Mouse (Mus musculus): ENCODE data around the gene Ppp1r18. TPM values are rescaled to one million over a fixed set of nuclear protein-coding genes. Genes with fewer than 3 reads are reported as not detected.
"Not testable (repeated sequence)": the region's sequence is repeated elsewhere in the genome, so short reads cannot be mapped to it uniquely, and the experiment has no call there.

Gene Ppp1r18
- polyA plus RNA-seq, 1 experiment from 2014 or later = 27.7 TPM

GRCm38 (mm10) chr17:35838570-35838969 is 26.8 kb upstream of the Ppp1r18 start:
- peak overlapping the region; percentile 51 for H3K9ac ChIP-seq (replicated peaks)
- peak overlapping the region; percentile 89 for H3K4me3 ChIP-seq
- H3K4me1 ChIP-seq = peaks cover 45% of the 10 kb centered on the region
- no peaks in the 10 kb centered on the region for H3K27me3 ChIP-seq
- H3K27ac ChIP-seq (replicated peaks) = peak overlapping the region; percentile 99
- ATAC-seq (ENCODE audit: low FRiP score, low read depth) = no peak
- peaks cover 33% of the 10 kb centered on the region for H3K36me3 ChIP-seq
- peak overlapping the region; percentile 55 for H3K4me2 ChIP-seq (replicated peaks)
- no peaks in the 10 kb centered on the region for H3K9me3 ChIP-seq
- 2% methylated on average over 5 of the region's 5 CpGs for WGBS

GRCm38 (mm10) chr17:35839002-35839401 is 26.4 kb upstream of the Ppp1r18 start:
- H3K36me3 ChIP-seq = peaks cover 28% of the 10 kb centered on the region
- 58% methylated on average over 3 of the region's 3 CpGs for WGBS
- H3K27ac ChIP-seq (replicated peaks) = peak overlapping the region; percentile 99
- peaks cover 41% of the 10 kb centered on the region for H3K4me1 ChIP-seq
- H3K4me3 ChIP-seq = peak overlapping the region; percentile 89
- peak overlapping the region; percentile 51 for H3K9ac ChIP-seq (replicated peaks)
- H3K4me2 ChIP-seq (replicated peaks) = peak overlapping the region; percentile 55
- H3K9me3 ChIP-seq; ATAC-seq (ENCODE audit: low FRiP score, low read depth); H3K27me3 ChIP-seq: not testable (repeated sequence)

DNA sequence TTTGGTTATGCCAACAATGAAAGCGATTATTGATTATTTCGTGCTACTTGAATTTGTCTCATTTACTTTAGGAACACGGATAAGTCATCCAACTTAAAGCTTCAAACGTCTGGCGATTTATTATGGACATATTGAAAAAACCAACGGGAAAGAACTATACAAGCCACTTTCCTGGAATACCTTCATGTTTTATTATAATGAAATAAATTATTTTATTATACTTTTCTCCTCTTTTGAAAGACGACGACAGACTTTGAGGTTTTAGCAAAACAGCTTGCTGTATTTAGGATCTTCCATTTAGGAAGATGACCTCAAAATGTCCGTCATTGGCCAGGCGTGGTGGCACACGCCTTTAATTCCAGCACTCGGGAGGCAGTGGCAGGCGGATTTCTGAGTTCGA is 24.8 kb upstream of the Ppp1r18 start:
- Histone ChIP-seq H3K4me3 (peak overlapping the region; percentile 55), H3K4me1 (peaks cover 26% of the 10 kb centered on the region), H3K36me3 (peaks cover 22% of the 10 kb centered on the region), H3K27ac (replicated peaks) (0 out of 2 replicates have a peak overlapping the region, but pooled peaks have one; percentile 63), H3K9ac (replicated peaks) (no peak overlapping the region), H3K27me3 (no peaks in the 10 kb centered on the region), H3K9me3 (no peaks in the 10 kb centered on the region), H3K4me2 (replicated peaks) (peak overlapping the region; percentile 40)
- 57% methylated on average over 14 of the region's 14 CpGs for WGBS
- no peak for ATAC-seq (ENCODE audit: low FRiP score, low read depth)

DNA sequence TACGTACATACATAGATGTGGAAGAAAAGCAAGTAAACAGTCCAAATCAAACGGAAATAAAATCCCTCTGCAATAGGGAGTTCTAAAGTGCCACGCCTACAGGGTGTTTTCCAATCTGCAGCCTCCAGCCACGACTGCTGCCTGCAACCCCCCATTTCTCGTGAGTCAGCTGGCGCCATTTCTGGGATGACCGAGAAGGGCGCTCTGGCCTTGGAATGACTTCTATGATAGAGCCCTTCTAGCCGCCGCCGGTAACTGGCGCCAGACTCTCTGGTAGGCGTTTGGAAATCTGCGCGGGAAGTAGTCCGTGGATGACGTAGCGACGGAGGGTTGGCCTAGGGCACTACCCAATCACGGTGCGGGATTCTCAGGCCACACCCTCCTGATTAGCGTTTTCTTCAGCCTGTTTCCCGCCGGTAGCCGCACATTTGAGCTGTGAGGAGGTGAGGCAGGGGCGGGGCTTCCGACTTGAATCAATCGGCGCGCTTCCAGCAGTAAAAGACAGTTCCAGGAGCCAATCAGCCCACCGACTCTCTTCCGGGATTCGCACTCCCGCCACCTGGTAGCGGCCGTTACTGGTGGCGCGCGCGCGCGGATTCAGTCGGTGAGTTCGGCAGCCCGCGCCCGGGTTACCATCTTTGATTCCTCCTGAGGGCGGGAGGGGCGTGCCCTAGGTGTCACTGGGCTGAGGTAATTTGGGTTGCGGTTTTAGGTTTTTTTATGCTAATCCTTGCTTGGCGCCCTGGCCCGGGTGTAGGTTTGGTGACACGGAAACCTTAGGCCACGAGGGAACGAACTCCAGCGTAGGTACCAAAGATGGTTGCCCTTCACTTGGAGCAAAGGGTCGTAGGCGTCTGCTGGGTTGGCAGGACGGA is 24.1 kb upstream of the Ppp1r18 start, which contains the start of gene Mdc1:
Gene Mdc1 (plus strand): TSS at position 440 of the 875 bp plus-strand sequence.
- peak within 1 kb of the TSS; percentile 68 for H3K27ac ChIP-seq (replicated peaks)
- no peaks in the 10 kb centered on the region for H3K9me3 ChIP-seq
- H3K4me1 ChIP-seq = peaks cover 18% of the 10 kb centered on the region
- ATAC-seq (ENCODE audit: low FRiP score, low read depth) = peak; percentile 89
- peak within 1 kb of the TSS; percentile 69 for H3K9ac ChIP-seq (replicated peaks)
- WGBS = under 1% methylated on average over 59 of the region's 59 CpGs
- H3K36me3 ChIP-seq = peaks cover 22% of the 10 kb centered on the region
- no peaks in the 10 kb centered on the region for H3K27me3 ChIP-seq
- peak within 1 kb of the TSS; percentile 69 for H3K4me2 ChIP-seq (replicated peaks)
- peak within 1 kb of the TSS; percentile 55 for H3K4me3 ChIP-seq

- 22% methylated on average over 11 of the region's 11 CpGs for WGBS
- Histone ChIP-seq H3K4me3 (peak overlapping the region; percentile 55), H3K9me3 (no peaks in the 10 kb centered on the region), H3K27me3 (no peaks in the 10 kb centered on the region), H3K27ac (replicated peaks) (peak overlapping the region; percentile 68), H3K4me1 (peaks cover 17% of the 10 kb centered on the region), H3K36me3 (peaks cover 23% of the 10 kb centered on the region), H3K9ac (replicated peaks) (peak overlapping the region; percentile 69), H3K4me2 (replicated peaks) (peak overlapping the region; percentile 69)
- no peak for ATAC-seq (ENCODE audit: low FRiP score, low read depth)
Observed at GRCm38 (mm10) chr17:35842006-35842405, 23.4 kb upstream of the Ppp1r18 start.

- Histone ChIP-seq H3K9me3 (no peaks in the 10 kb centered on the region), H3K36me3 (peaks cover 38% of the 10 kb centered on the region), H3K4me1 (peaks cover 17% of the 10 kb centered on the region), H3K27me3 (no peaks in the 10 kb centered on the region), H3K27ac (replicated peaks) (no peak overlapping the region), H3K4me3 (no peak overlapping the region), H3K9ac (replicated peaks) (no peak overlapping the region), H3K4me2 (replicated peaks) (no peak overlapping the region)
- WGBS = 93% methylated on average over 3 of the region's 3 CpGs
- no peak for ATAC-seq (ENCODE audit: low FRiP score, low read depth)
Observed at GRCm38 (mm10) chr17:35843514-35843913, 21.9 kb upstream of the Ppp1r18 start.

DNA sequence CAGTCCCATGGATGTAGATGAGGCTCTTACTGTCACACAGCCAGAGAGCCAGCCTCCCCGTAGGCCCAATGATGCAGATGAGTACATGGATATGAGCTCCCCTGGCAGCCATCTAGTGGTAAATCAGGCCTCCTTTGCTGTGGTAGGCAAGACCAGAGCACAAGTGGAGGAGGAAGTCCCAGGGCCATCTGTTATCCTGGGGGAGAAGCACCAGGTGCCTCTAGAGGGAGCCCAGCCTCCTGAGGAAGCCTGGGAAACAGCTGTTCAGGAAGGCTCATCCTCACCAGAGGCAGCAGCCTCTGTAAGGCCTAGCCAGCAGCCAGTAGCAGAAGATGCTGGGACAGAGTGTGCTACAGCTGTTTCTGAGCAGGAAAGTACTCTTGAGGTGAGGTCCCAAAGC is 17.3 kb upstream of the Ppp1r18 start:
- H3K9ac ChIP-seq (replicated peaks) = 0 out of 2 replicates have a peak overlapping the region, but pooled peaks have one; percentile 11
- H3K4me2 ChIP-seq (replicated peaks) = no peak overlapping the region
- H3K4me3 ChIP-seq = no peak overlapping the region
- no peaks in the 10 kb centered on the region for H3K27me3 ChIP-seq
- no peaks in the 10 kb centered on the region for H3K4me1 ChIP-seq
- H3K27ac ChIP-seq (replicated peaks) = no peak overlapping the region
- H3K9me3 ChIP-seq = no peaks in the 10 kb centered on the region
- WGBS = 72% methylated on average over 1 of the region's 1 CpGs
- ATAC-seq (ENCODE audit: low FRiP score, low read depth) = no peak
- peaks cover 83% of the 10 kb centered on the region for H3K36me3 ChIP-seq

- H3K4me1 ChIP-seq = no peaks in the 10 kb centered on the region
- no peaks in the 10 kb centered on the region for H3K9me3 ChIP-seq
- WGBS = 94% methylated on average over 3 of the region's 3 CpGs
- H3K4me2 ChIP-seq (replicated peaks) = no peak overlapping the region
- H3K4me3 ChIP-seq = no peak overlapping the region
- H3K36me3 ChIP-seq = peaks cover 88% of the 10 kb centered on the region
- no peak overlapping the region for H3K9ac ChIP-seq (replicated peaks)
- H3K27ac ChIP-seq (replicated peaks) = no peak overlapping the region
- ATAC-seq (ENCODE audit: low FRiP score, low read depth) = no peak
- no peaks in the 10 kb centered on the region for H3K27me3 ChIP-seq
Observed at GRCm38 (mm10) chr17:35850974-35851373, 14.4 kb upstream of the Ppp1r18 start.

DNA sequence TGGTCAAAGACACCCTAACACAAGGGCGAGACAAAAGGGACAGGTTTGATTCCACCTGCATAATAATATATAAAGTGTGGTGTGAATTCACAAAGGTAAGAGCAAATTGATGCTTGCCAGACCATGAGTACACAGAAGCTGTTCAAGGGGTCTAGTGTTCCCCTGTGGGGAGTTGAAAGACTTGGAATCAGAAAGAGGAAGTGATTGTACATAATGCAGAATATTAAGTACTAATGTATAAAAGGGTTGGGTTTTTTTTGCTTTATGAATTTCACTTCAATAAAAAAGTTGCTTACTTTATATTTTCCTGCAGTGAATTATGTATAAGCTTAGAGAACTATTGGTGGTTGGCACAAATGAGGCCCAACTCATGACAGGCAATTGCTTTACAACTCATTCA is 6.0 kb upstream of the Ppp1r18 start:
- no peak overlapping the region for H3K4me3 ChIP-seq
- H3K36me3 ChIP-seq = peaks cover 29% of the 10 kb centered on the region
- H3K4me2 ChIP-seq (replicated peaks) = no peak overlapping the region
- no peak for ATAC-seq (ENCODE audit: low FRiP score, low read depth)
- H3K4me1 ChIP-seq = peaks cover 8% of the 10 kb centered on the region
- H3K9ac ChIP-seq (replicated peaks) = no peak overlapping the region
- H3K9me3 ChIP-seq = no peaks in the 10 kb centered on the region
- H3K27ac ChIP-seq (replicated peaks) = no peak overlapping the region
- H3K27me3 ChIP-seq = no peaks in the 10 kb centered on the region
- WGBS = 94% methylated on average over 1 of the region's 1 CpGs

- Histone ChIP-seq H3K27ac (replicated peaks) (no peak overlapping the region), H3K36me3 (peaks cover 25% of the 10 kb centered on the region), H3K4me2 (replicated peaks) (no peak overlapping the region), H3K9me3 (no peaks in the 10 kb centered on the region), H3K27me3 (no peaks in the 10 kb centered on the region), H3K4me3 (no peak overlapping the region), H3K9ac (replicated peaks) (no peak overlapping the region), H3K4me1 (peaks cover 13% of the 10 kb centered on the region)
- no peak for ATAC-seq (ENCODE audit: low FRiP score, low read depth)
- 72% methylated on average over 2 of the region's 2 CpGs for WGBS
Observed at GRCm38 (mm10) chr17:35859835-35860234, 5.6 kb upstream of the Ppp1r18 start.

DNA sequence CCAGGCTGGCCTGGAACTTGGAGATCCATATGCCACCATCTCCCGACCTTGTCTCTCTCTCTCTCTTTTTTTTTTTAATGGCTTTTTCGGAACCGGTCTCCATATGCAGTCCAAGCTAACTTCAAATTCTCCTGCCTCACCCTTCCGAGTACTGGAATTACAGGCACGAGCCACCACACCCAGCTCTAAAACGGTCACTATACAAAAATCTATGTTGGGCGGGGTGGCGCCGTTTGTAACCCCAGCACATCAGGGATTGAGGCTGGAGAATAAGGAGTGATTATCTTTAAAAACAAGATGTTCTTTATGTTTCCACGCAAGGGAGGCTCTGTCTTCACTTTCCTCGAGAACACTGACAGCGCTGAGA is 4.6 kb upstream of the Ppp1r18 start:
- Histone ChIP-seq H3K36me3 (peaks cover 23% of the 10 kb centered on the region), H3K4me2 (replicated peaks) (peak overlapping the region; percentile 66), H3K9ac (replicated peaks) (peak overlapping the region; percentile 72), H3K4me3 (peak overlapping the region; percentile 66), H3K4me1 (peaks cover 17% of the 10 kb centered on the region), H3K27ac (replicated peaks) (peak overlapping the region; percentile 95), H3K27me3 (no peaks in the 10 kb centered on the region), H3K9me3 (no peaks in the 10 kb centered on the region)
- WGBS = 4% methylated on average over 12 of the region's 12 CpGs
- 0 out of 2 replicates have a peak, but pooled peaks have one; percentile 0 for ATAC-seq (ENCODE audit: low FRiP score, low read depth)

DNA sequence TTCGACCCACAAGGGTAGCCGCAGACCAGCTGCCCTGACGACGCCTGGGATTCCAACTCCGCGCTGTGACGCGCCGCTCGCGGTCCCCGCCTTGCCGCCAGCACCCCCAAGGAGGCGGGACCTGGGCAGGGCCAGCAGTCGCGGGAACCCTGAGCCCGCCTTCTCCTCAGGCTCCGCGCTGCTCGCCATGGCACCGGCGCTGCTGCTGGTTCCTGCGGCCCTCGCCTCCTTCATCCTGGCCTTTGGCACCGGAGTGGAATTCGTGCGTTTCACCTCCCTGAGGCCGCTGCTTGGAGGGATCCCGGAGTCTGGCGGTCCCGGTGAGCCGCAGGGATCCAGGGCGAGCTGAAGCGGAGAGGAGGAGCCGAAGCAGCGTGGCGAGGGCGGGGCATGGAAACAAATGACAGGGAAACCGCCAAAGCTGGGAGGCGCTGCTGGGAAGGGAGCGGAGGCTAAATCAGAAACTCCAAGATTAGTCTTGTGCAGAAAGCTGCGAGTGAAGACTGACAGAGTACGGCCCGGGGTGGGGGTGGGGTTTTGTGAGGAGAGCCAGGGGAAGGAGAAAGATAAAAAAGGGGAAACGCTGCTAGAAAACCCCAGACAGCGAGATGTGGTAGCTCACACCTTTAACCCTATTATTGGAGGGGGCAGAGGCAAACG is 4.1 kb upstream of the Ppp1r18 start, which contains the start of gene Nrm:
Gene Nrm (plus strand): TSS at position 121 of the 660 bp plus-strand sequence.
- Histone ChIP-seq H3K9ac (replicated peaks) (peak within 1 kb of the TSS; percentile 72), H3K4me3 (peak within 1 kb of the TSS; percentile 66), H3K9me3 (no peaks in the 10 kb centered on the region), H3K27ac (replicated peaks) (peak within 1 kb of the TSS; percentile 95), H3K4me2 (replicated peaks) (peak within 1 kb of the TSS; percentile 66), H3K27me3 (no peaks in the 10 kb centered on the region), H3K4me1 (peaks cover 17% of the 10 kb centered on the region), H3K36me3 (peaks cover 23% of the 10 kb centered on the region)
- peak; percentile 88 for ATAC-seq (ENCODE audit: low FRiP score, low read depth)
- under 1% methylated on average over 47 of the region's 47 CpGs for WGBS

Measured in midbrain, embryonic 12.5 days (tissue).